Mouse (Mus musculus) urinary bladder, adult 18-20 months (tissue): ENCODE data around the gene Lyzl4.
A peak's percentile ranks its signal among the peaks of the same experiment; 100 is the strongest.

Experiments used
- DNase-seq, 2 experiments: peaks; one replicate each; pipeline ENCODE4 v3.0.0; 2022; ENCODE audit warnings: low spot score in 2 of 2, mixed read lengths in 2 of 2

The Lyzl4 gene

DNA sequence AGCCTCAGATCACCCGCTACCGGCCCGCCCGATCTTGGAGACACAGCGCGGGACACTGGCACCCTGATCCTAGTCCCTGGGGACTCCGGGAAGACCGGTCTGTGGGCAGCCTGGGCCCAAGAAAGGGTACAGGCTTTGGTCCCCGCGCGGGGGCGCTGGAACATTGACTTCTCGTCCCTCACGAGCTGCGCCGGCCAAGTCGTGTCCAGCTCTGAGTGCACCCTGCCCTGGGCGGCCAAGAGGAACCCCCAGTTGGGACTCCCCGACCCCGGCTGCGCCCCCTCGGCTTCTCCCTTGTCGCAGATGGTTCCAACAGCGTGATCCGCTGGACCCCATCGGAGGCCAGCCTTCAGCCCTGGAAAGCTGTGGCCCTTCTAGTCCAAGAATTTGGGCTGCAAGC is at the start of gene Lyzl4:
Gene Lyzl4 (minus strand): TSS at position 96 of the 400 bp plus-strand sequence.
- peak; percentile 72 to 90 for DNase-seq

DNA sequence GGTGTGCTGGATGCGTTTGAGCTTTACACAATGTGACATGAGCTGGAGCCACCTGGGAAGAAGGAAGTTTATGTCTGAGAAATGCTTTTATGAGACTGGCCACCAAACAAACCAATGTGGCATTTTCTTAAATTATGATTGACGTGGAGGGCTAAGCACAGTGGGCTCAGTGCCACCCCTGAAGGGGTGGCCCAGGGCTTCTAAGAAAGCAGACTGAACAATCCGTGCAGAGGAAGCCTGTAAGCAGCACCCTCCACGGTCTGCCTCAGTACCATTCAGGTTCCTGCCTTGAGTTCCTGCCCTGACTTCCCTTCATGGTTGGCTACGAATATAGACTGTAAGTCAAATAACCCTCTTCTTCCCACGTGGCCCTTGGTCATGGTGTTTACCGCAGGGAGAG is 48.8 kb upstream of the Lyzl4 start:
- no peak for DNase-seq

GRCm38 (mm10) chr9:121690200-121690651 is 48.3 kb upstream of the Lyzl4 start:
- DNase-seq = no peak

GRCm38 (mm10) chr9:121684702-121685101 is 42.8 kb upstream of the Lyzl4 start:
- DNase-seq = no peak

DNA sequence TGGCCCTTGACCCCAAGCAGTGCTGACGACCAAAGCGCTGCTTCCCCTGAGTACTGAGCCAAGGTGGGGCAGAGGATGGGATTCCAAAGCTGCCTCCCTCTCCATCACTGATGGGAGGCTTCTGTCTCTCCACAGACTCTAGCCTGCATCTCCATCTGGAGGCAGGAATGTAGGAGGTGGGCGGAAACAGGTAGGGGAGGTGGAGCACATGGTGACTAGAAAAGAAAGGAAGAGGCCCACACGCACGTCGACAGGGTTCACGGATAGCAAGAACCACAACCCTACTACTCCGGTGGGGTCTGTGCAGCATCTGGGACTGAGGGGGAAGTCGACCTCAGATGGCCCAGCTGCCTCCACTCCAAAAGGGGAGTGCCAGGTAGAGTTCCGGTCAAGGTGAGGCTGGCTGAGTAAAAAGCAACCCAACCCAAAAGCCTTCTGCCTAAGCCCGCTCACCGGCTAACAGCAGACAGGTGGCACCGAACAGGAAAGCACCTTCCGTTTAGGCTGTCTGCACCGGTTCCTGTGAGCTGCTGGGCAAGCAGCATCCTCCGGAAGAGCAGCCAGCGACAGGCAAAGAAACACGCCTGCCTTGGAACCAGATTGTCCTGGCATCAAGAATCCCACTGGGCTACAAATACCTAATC is 40.3 kb upstream of the Lyzl4 start:
- DNase-seq = no peak

DNA sequence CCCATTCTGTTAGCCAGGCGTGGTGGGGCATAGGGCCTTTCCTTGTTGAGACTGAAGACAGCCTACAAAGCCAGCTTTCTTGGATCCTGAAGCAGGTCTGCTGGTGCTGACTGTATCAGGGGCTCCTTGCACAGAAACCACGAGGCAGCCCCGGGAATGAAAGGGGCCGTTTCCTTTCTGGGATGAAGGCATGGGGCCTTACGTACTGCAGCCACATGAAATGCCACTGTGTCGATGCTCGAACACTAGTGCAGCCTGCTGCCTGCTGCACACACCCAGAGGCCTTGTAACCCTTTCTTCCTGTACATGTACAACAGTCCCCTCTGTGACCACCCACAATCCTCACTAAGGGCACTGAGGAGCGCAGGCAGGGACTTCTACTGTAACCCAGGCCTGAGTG is 39.3 kb upstream of the Lyzl4 start:
- DNase-seq = no peak

- DNase-seq = no peak
These were observed 37.7 kb upstream of the Lyzl4 start for GRCm38 (mm10) chr9:121679549-121679948.

- DNase-seq = no peak
These were observed 35.6 kb upstream of the Lyzl4 start for GRCm38 (mm10) chr9:121677476-121677875.

DNA sequence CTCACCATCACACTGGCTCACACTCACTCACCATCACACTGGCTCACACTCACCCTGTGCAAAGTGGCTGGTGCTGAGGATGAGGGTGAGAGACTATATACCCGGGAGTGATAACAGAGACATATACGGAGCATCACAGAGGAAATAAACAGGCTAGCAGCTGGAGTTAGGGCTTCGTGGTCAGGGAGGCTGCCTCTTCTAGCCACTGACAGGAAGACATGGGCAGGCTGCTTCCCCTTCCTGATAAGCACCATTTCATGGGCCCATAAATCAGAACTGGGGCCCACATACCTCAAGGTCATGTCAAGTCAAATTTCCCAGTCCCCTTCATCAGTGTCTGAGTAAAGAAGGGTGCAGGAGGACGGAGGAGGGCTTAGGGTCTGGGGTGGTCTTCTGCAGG is 35.2 kb upstream of the Lyzl4 start:
- DNase-seq = no peak

GRCm38 (mm10) chr9:121675556-121675955 is 33.7 kb upstream of the Lyzl4 start:
- no peak for DNase-seq

- DNase-seq = no peak
These were observed 33.1 kb upstream of the Lyzl4 start for GRCm38 (mm10) chr9:121675011-121675410.

GRCm38 (mm10) chr9:121673716-121674115 is 31.8 kb upstream of the Lyzl4 start:
- no peak for DNase-seq

- DNase-seq = no peak
These were observed 30.4 kb upstream of the Lyzl4 start for GRCm38 (mm10) chr9:121672311-121672710.

DNA sequence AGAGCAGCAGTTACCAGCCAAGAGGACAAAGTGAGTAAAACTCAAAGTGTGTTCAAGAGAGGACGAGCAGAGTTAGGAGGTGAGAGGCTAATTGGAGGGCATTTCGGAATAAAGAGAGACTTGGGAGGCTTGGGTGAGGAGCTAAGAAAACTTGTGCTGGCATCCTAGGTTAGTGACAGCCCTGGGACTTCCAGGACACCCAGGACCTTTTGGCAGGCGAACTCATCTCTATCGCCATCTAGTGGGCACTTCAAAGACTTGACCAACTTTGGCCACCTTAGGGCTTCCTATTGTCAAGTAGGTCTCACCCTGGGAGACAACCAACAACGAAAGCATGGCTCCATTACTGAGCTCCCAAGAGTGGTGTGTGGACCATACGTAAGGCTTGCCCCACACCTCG is 29.4 kb upstream of the Lyzl4 start:
- DNase-seq = peak in 1 of 2 experiments; percentile 22

GRCm38 (mm10) chr9:121669348-121669791 is 27.5 kb upstream of the Lyzl4 start:
- DNase-seq = peak; percentile 30 to 52

DNA sequence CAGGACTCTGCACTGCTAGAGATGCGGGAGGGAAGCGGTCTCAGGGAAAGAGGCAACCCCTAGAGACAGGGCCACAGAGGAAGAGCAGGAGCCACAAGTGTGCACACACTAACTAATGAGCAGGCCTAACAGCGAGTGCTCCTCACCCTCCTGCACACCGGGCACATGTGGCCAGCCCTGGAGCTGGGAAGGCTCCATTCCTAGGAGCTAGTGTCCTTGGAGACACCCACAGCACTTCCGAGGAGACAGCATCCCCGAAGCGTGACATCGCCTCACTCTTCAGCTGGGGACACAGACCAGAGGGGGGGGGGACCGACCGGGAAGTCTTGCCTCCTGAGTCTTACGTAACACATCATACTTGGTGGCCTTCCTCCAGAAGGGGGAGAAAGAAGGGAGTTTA is 25.9 kb upstream of the Lyzl4 start:
- DNase-seq = no peak

GRCm38 (mm10) chr9:121666957-121667630 is 25.2 kb upstream of the Lyzl4 start:
- no peak for DNase-seq

GRCm38 (mm10) chr9:121664104-121664503 is 22.2 kb upstream of the Lyzl4 start:
- no peak for DNase-seq

- DNase-seq = no peak
These were observed 21.6 kb upstream of the Lyzl4 start for GRCm38 (mm10) chr9:121663467-121663866.

GRCm38 (mm10) chr9:121659791-121660190 is 17.9 kb upstream of the Lyzl4 start:
- DNase-seq = no peak

- no peak for DNase-seq
These were observed 16.4 kb upstream of the Lyzl4 start for GRCm38 (mm10) chr9:121658248-121658647.

DNA sequence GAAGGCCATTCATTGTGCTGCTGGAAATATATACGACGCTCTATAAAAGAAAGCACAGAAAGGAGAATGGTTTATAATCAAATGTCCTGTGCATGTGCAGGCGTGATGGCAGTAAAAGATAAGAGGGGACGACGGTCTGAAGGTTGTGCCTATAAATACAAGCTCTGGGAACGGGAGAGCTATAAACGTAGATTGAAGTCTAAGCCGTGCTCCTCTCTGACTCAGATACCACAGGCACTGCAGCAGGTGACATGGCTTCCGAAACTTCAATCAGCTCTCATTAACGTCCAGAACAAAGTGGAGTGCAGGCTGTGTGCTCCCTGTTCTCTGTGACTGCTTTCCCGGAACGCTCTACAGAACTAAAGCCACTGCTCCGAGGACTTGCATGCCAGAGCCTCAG is 15.2 kb upstream of the Lyzl4 start:
- no peak for DNase-seq

DNA sequence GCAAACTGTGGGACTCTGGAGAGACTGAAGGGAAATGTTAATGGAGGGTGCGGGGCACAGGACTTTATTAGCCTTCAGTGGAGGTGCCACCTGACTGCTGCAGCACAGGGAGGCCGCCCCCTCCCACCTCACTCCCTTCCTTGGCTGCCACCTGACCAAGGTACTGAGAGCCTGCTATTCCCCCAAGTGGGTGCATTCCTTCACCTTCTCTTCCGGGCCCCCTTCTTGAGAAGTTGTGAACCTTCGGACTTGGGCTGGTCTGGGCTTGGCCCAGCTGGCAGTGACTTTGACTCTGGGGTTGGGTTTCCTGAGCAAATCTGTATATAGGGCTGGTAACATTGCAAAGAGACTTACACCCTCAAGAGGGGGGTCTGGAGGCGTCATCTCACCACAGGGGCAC is 14.4 kb upstream of the Lyzl4 start:
- no peak for DNase-seq
